Comparison of ENCODE assay signal across 8 mouse cellular contexts in genomic region chr17:56132661-56133060, GRCm38 (mm10). TPM values are rescaled to one million over a fixed set of nuclear protein-coding genes. Genes with fewer than 3 reads are reported as not detected.
A peak's percentile ranks its signal among the peaks of the same experiment; 100 is the strongest.
DNase-seq lines count a peak whose midpoint lies in the region; ATAC-seq and TF ChIP-seq lines count a peak whose summit lies in the region.

No protein-coding gene starts in this region.

- 3% methylated on average over 14 of the region's 14 CpGs for WGBS in embryonic facial prominence, embryonic 13.5 days
- 2% methylated on average over 14 of the region's 14 CpGs for WGBS in lung, postnatal 0 days

- no peaks in the 10 kb centered on the region for H3K9me3 ChIP-seq in embryonic facial prominence, embryonic 13.5 days
- no peaks in the 10 kb centered on the region for H3K9me3 ChIP-seq in lung, postnatal 0 days (ENCODE audit: low read length)

- H3K4me2 ChIP-seq in embryonic facial prominence, embryonic 13.5 days, result no peak overlapping the region
- no peak overlapping the region for H3K4me2 ChIP-seq in lung, postnatal 0 days (replicated peaks; ENCODE audit: low read depth, low read length)

- H3K27ac ChIP-seq in testis, adult 2 months (ENCODE audit: control insufficient read depth, insufficient read depth, low read depth, low read length), result no peak overlapping the region
- no peak overlapping the region for H3K27ac ChIP-seq in embryonic facial prominence, embryonic 13.5 days
- no peak overlapping the region for H3K27ac ChIP-seq in lung, postnatal 0 days (ENCODE audit: low read length)

- TF ChIP-seq POLR2A in testis, adult 2 months (IDR thresholded peaks at IDR 0.05; ENCODE audit: control insufficient read depth, low read depth, low read length), result no peak

- 0 out of 2 replicates have a peak overlapping the region, but pooled peaks have one; percentile 11 for H3K9ac ChIP-seq in embryonic facial prominence, embryonic 13.5 days
- no peak overlapping the region for H3K9ac ChIP-seq in lung, postnatal 0 days (replicated peaks; ENCODE audit: low read depth)

- no peaks in the 10 kb centered on the region for H3K36me3 ChIP-seq in testis, adult 2 months (ENCODE audit: control insufficient read depth, insufficient read depth, low read length)
- peaks cover 16% of the 10 kb centered on the region; the same call in 1 of the 2 replicates for H3K36me3 ChIP-seq in embryonic facial prominence, embryonic 13.5 days
- no peaks in the 10 kb centered on the region for H3K36me3 ChIP-seq in lung, postnatal 0 days (ENCODE audit: insufficient read depth, low read length)

- no peaks in the 10 kb centered on the region for H3K27me3 ChIP-seq in testis, adult 2 months (ENCODE audit: control insufficient read depth, insufficient read depth, low read length)
- H3K27me3 ChIP-seq in embryonic facial prominence, embryonic 13.5 days, result peaks cover 14% of the 10 kb centered on the region
- no peaks in the 10 kb centered on the region for H3K27me3 ChIP-seq in lung, postnatal 0 days (replicated peaks; ENCODE audit: insufficient read depth, low read length)

- no peak for DNase-seq in testis, postnatal 14 days (ENCODE audit: low spot score)
- peak; percentile 79 for DNase-seq in adrenal gland, postnatal 14 days
- peak; percentile 77 for DNase-seq in kidney, adult 18-20 months
- peak; percentile 77 for DNase-seq in lung, postnatal 0 days (ENCODE audit: low spot score)
- peak; percentile 70 for DNase-seq in retina, postnatal 1 day
- DNase-seq in frontal cortex, postnatal 10 days (ENCODE audit: low spot score in 2 of 2), result no peak

- H3K4me3 ChIP-seq in testis, adult 2 months (ENCODE audit: control insufficient read depth, low read depth, low read length), result no peak overlapping the region
- no peak overlapping the region for H3K4me3 ChIP-seq in embryonic facial prominence, embryonic 13.5 days
- no peak overlapping the region for H3K4me3 ChIP-seq in lung, postnatal 0 days (ENCODE audit: low read depth, low read length)

- ATAC-seq in embryonic facial prominence, embryonic 13.5 days (ENCODE audit: insufficient number of reproducible peaks, insufficient read depth, low FRiP score, low TSS enrichment, low read depth), result no peak
- ATAC-seq in lung, postnatal 0 days, result 0 out of 2 replicates have a peak, but pooled peaks have one; percentile 6

- no peak for TF ChIP-seq EP300 in lung, postnatal 0 days (IDR thresholded peaks at IDR 0.05)

- peak; percentile 95 for TF ChIP-seq CTCF in testis, adult 2 months (IDR thresholded peaks at IDR 0.05; ENCODE audit: control insufficient read depth, insufficient read depth, insufficient replicate concordance, low read depth, low read length)
- peak; percentile 89 for TF ChIP-seq CTCF in lung, postnatal 0 days (IDR thresholded peaks at IDR 0.05)

- peaks cover 16% of the 10 kb centered on the region for H3K4me1 ChIP-seq in testis, adult 2 months (ENCODE audit: control insufficient read depth, insufficient read depth, low read length)
- H3K4me1 ChIP-seq in embryonic facial prominence, embryonic 13.5 days, result peaks cover 20% of the 10 kb centered on the region
- no peaks in the 10 kb centered on the region for H3K4me1 ChIP-seq in lung, postnatal 0 days (ENCODE audit: insufficient read depth, low read depth, low read length)

RNA-seq across cellular contexts. Expression of gene Sema6b, which starts 7.5 kb away (rescaled TPM):
- polyA plus RNA-seq in testis, adult 2 months (2012; rRNA removed), result 0.28 and 0.63 TPM in 2 replicates
- total RNA-seq in adrenal gland, postnatal 14 days (2021), result 11.9 and 15.2 TPM in 2 replicates
- 2.4 and 2.5 TPM in 2 replicates for polyA plus RNA-seq in embryonic facial prominence, embryonic 13.5 days (2015; fragmentation: Nextera tagmentation; extraction: Ambion mirVana)
- 0.88 and 1.0 TPM in 2 replicates for polyA plus RNA-seq in lung, postnatal 0 days (2015; fragmentation: Nextera tagmentation; extraction: Ambion mirVana)

RNA-seq across cellular contexts. Expression of gene Lrg1, which starts 10.9 kb away (rescaled TPM):
- 3.7 and 5.7 TPM in 2 replicates for polyA plus RNA-seq in testis, adult 2 months (2012; rRNA removed)
- total RNA-seq in adrenal gland, postnatal 14 days (2021), result 58.3 and 63.2 TPM in 2 replicates
- 0.24 and 0.30 TPM in 2 replicates for polyA plus RNA-seq in embryonic facial prominence, embryonic 13.5 days (2015; fragmentation: Nextera tagmentation; extraction: Ambion mirVana)
- polyA plus RNA-seq in lung, postnatal 0 days (2015; fragmentation: Nextera tagmentation; extraction: Ambion mirVana), result 36.3 and 50.6 TPM in 2 replicates

RNA-seq across cellular contexts. Expression of gene Plin5, which starts 15.3 kb away (rescaled TPM):
- polyA plus RNA-seq in testis, adult 2 months (2012; rRNA removed), result 1.7 and 2.7 TPM in 2 replicates
- total RNA-seq in adrenal gland, postnatal 14 days (2021), result 91.4 and 109 TPM in 2 replicates
- polyA plus RNA-seq in embryonic facial prominence, embryonic 13.5 days (2015; fragmentation: Nextera tagmentation; extraction: Ambion mirVana), result 0.17 and 0.30 TPM in 2 replicates
- 3.2 and 4.3 TPM in 2 replicates for polyA plus RNA-seq in lung, postnatal 0 days (2015; fragmentation: Nextera tagmentation; extraction: Ambion mirVana)

RNA-seq across cellular contexts. Expression of gene Plin4, which starts 23.1 kb away (rescaled TPM):
- 1.5 and 4.2 TPM in 2 replicates for polyA plus RNA-seq in testis, adult 2 months (2012; rRNA removed)
- total RNA-seq in adrenal gland, postnatal 14 days (2021), result 76.6 and 87.5 TPM in 2 replicates
- 0.07 and 0.10 TPM in 2 replicates for polyA plus RNA-seq in embryonic facial prominence, embryonic 13.5 days (2015; fragmentation: Nextera tagmentation; extraction: Ambion mirVana)
- polyA plus RNA-seq in lung, postnatal 0 days (2015; fragmentation: Nextera tagmentation; extraction: Ambion mirVana), result 0.05 and 0.08 TPM in 2 replicates

RNA-seq across cellular contexts. Expression of gene Tnfaip8l1, which starts 29.6 kb away (rescaled TPM):
- 0.29 and 0.31 TPM in 2 replicates for polyA plus RNA-seq in testis, adult 2 months (2012; rRNA removed)
- 8.2 and 8.6 TPM in 2 replicates for total RNA-seq in adrenal gland, postnatal 14 days (2021)
- 13.8 and 13.9 TPM in 2 replicates for polyA plus RNA-seq in embryonic facial prominence, embryonic 13.5 days (2015; fragmentation: Nextera tagmentation; extraction: Ambion mirVana)
- 4.7 and 5.6 TPM in 2 replicates for polyA plus RNA-seq in lung, postnatal 0 days (2015; fragmentation: Nextera tagmentation; extraction: Ambion mirVana)

Comparison
In these comparisons a context has a peak if more than half of its experiments do, and no peak if none do; other contexts are left out.
1. DNase-seq: peak in adrenal gland, postnatal 14 days (single experiment), kidney, adult 18-20 months (single experiment), lung, postnatal 0 days (single experiment) and retina, postnatal 1 day (single experiment); none in testis, postnatal 14 days (single experiment) and frontal cortex, postnatal 10 days (0 of 2).